Mouse (Mus musculus) midbrain, embryonic 14.5 days (tissue): ENCODE measurements around the gene Gucd1. TPM values are rescaled to one million over a fixed set of nuclear protein-coding genes. Genes with fewer than 3 reads are reported as not detected.
A peak's percentile ranks its signal among the peaks of the same experiment; 100 is the strongest.
"Not testable (repeated sequence)": the region's sequence is repeated elsewhere in the genome, so short reads cannot be mapped to it uniquely, and the experiment has no call there.

ENCODE experiments used
- ATAC-seq: fragments of 200-750 bp; cut with Nextera tagmentation; 2 replicates; pipeline ENCODE4 v1.8.0; 2017; ENCODE audit warnings: moderate number of reproducible peaks, moderate library complexity; ENCODE audit not compliant: low FRiP score, low TSS enrichment
- DNase-seq: peaks from one replicate; pipeline ENCODE4 v3.0.0-alpha.2; 2015
- H3K27ac ChIP-seq: fragments of 300-500 bp; sonication (generic); replicated peaks from 2 replicates; pipeline ENCODE4 v1.5.1; 2014; ENCODE audit warnings: mild to moderate bottlenecking, low read depth, low read length, moderate library complexity
- H3K27me3 ChIP-seq: fragments of 300-500 bp; sonication (generic); 2 replicates; pipeline ENCODE4 v1.6.1; 2014; ENCODE audit warnings: low read length, control low read depth, mixed read lengths; ENCODE audit not compliant: control insufficient read depth, insufficient read depth
- H3K36me3 ChIP-seq: fragments of 300-500 bp; sonication (generic); 2 replicates; pipeline ENCODE4 v1.6.1; 2014; ENCODE audit warnings: low read length, control low read depth; ENCODE audit not compliant: control insufficient read depth, insufficient read depth
- H3K4me1 ChIP-seq: fragments of 300-500 bp; sonication (generic); 2 replicates; pipeline ENCODE4 v1.6.1; 2014; ENCODE audit warnings: mild to moderate bottlenecking, antibody characterized with exemption, low read length, control low read depth; ENCODE audit not compliant: control insufficient read depth, insufficient read depth
- H3K4me2 ChIP-seq: fragments of 300-500 bp; sonication (generic); 2 replicates; pipeline ENCODE4 v1.6.1; 2014; ENCODE audit warnings: mild to moderate bottlenecking, low read length, moderate library complexity
- H3K4me3 ChIP-seq: fragments of 300-500 bp; sonication (generic); replicated peaks from 2 replicates; pipeline ENCODE4 v1.5.1; 2014; ENCODE audit warnings: low read depth, low read length
- H3K9ac ChIP-seq: fragments of 300-500 bp; sonication (generic); replicated peaks from 2 replicates; pipeline ENCODE4 v1.6.1; 2014; ENCODE audit warnings: mild to moderate bottlenecking, low read length, moderate library complexity
- H3K9me3 ChIP-seq: fragments of 300-500 bp; sonication (generic); 2 replicates; pipeline ENCODE4 v1.6.1; 2016; ENCODE audit warnings: low read length, control low read depth, mixed read lengths; ENCODE audit not compliant: control insufficient read depth
- WGBS: fragments of 180-500 bp; shearing (Covaris S2); extraction: QIAGEN DNeasy Blood & Tissue Kit; methylation state at CpG from one replicate; pipeline ENCODE4 v1.1.7; 2014; 5-methylcytosine and 5-hydroxymethylcytosine counted together
- polyA plus RNA-seq: library from polyadenylated mRNA; unstranded; fragments of >200 nt; fragmentation: Nextera tagmentation; extraction: Ambion mirVana; gene quantifications from 2 replicates; pipeline ENCODE4 v1.2.1, GENCODE M21; 2014

Gene Gucd1
- polyA plus RNA-seq: 22.4 and 31.5 TPM in 2 replicates

GRCm38 (mm10) chr10:75517758-75518143 is at the start of gene Gucd1:
TSS of gene Gucd1 (minus strand) at chr10:75517972.
- Histone ChIP-seq H3K9ac (peak within 1 kb of the TSS; percentile 80), H3K4me1 (peaks cover 19% of the 10 kb centered on the region), H3K27me3 (no peaks in the 10 kb centered on the region), H3K4me2 (peak within 1 kb of the TSS; percentile 65), H3K4me3 (peak within 1 kb of the TSS; percentile 64), H3K9me3 (no peaks in the 10 kb centered on the region), H3K36me3 (peaks cover 29% of the 10 kb centered on the region), H3K27ac (peak within 1 kb of the TSS; percentile 88)
- DNase-seq: peak; percentile 97
- under 1% methylated on average over 20 of the region's 20 CpGs for WGBS
- peak; percentile 90 for ATAC-seq

GRCm38 (mm10) chr10:75566765-75567164 is 49.0 kb upstream of the Gucd1 start:
- H3K27me3 ChIP-seq, H3K36me3 ChIP-seq, H3K4me1 ChIP-seq, H3K4me2 ChIP-seq, H3K27ac ChIP-seq, H3K9ac ChIP-seq, ATAC-seq, DNase-seq, H3K9me3 ChIP-seq, H3K4me3 ChIP-seq: not testable (repeated sequence)
- WGBS: 81% methylated on average over 2 of the region's 2 CpGs

GRCm38 (mm10) chr10:75566321-75566720 is 48.5 kb upstream of the Gucd1 start:
- WGBS: 85% methylated on average over 5 of the region's 5 CpGs
- no peaks in the 10 kb centered on the region for H3K36me3 ChIP-seq
- peaks cover 4% of the 10 kb centered on the region; the same call in 1 of the 2 replicates for H3K27me3 ChIP-seq
- H3K9ac ChIP-seq: no peak overlapping the region
- no peaks in the 10 kb centered on the region for H3K9me3 ChIP-seq
- no peak overlapping the region for H3K27ac ChIP-seq
- H3K4me3 ChIP-seq: no peak overlapping the region
- no peak overlapping the region for H3K4me2 ChIP-seq
- H3K4me1 ChIP-seq: no peaks in the 10 kb centered on the region
- DNase-seq: no peak
- no peak for ATAC-seq

- Histone ChIP-seq H3K27me3 (peaks cover 4% of the 10 kb centered on the region; the same call in 1 of the 2 replicates), H3K9ac (no peak overlapping the region), H3K4me2 (no peak overlapping the region), H3K36me3 (no peaks in the 10 kb centered on the region), H3K4me1 (peaks cover 3% of the 10 kb centered on the region), H3K9me3 (no peaks in the 10 kb centered on the region), H3K4me3 (no peak overlapping the region), H3K27ac (no peak overlapping the region)
- DNase-seq: no peak
- 88% methylated on average over 7 of the region's 7 CpGs for WGBS
- ATAC-seq: no peak
These were observed 48.1 kb upstream of the Gucd1 start for GRCm38 (mm10) chr10:75565906-75566305.

- no peaks in the 10 kb centered on the region for H3K9me3 ChIP-seq
- 77% methylated on average over 6 of the region's 6 CpGs for WGBS
- H3K4me2 ChIP-seq: no peak overlapping the region
- H3K4me3 ChIP-seq: no peak overlapping the region
- no peak overlapping the region for H3K27ac ChIP-seq
- no peaks in the 10 kb centered on the region for H3K36me3 ChIP-seq
- H3K27me3 ChIP-seq: peaks cover 4% of the 10 kb centered on the region; the same call in 1 of the 2 replicates
- DNase-seq (no peak), ATAC-seq (no peak)
- peaks cover 7% of the 10 kb centered on the region for H3K4me1 ChIP-seq
- no peak overlapping the region for H3K9ac ChIP-seq
These were observed 47.7 kb upstream of the Gucd1 start for GRCm38 (mm10) chr10:75565436-75565835.

GRCm38 (mm10) chr10:75564687-75565265 is 47.0 kb upstream of the Gucd1 start:
- Histone ChIP-seq H3K4me1 (peaks cover 11% of the 10 kb centered on the region), H3K9ac (no peak overlapping the region), H3K27ac (no peak overlapping the region), H3K36me3 (no peaks in the 10 kb centered on the region), H3K4me2 (no peak overlapping the region), H3K4me3 (no peak overlapping the region), H3K27me3 (peaks cover 4% of the 10 kb centered on the region; the same call in 1 of the 2 replicates), H3K9me3 (no peaks in the 10 kb centered on the region)
- WGBS: 83% methylated on average over 12 of the region's 12 CpGs
- ATAC-seq: no peak
- no peak for DNase-seq

- Histone ChIP-seq H3K9me3 (no peaks in the 10 kb centered on the region), H3K4me2 (no peak overlapping the region), H3K4me1 (peaks cover 19% of the 10 kb centered on the region), H3K36me3 (no peaks in the 10 kb centered on the region), H3K4me3 (no peak overlapping the region), H3K27ac (no peak overlapping the region), H3K9ac (no peak overlapping the region), H3K27me3 (no peaks in the 10 kb centered on the region)
- DNase-seq (no peak), ATAC-seq (no peak)
- WGBS: 85% methylated on average over 8 of the region's 8 CpGs
These were observed 44.8 kb upstream of the Gucd1 start for GRCm38 (mm10) chr10:75562596-75562995.

- Histone ChIP-seq H3K4me2 (peak within 1 kb of the TSS; percentile 91), H3K36me3 (peaks cover 5% of the 10 kb centered on the region), H3K27me3 (no peaks in the 10 kb centered on the region), H3K4me3 (peak within 1 kb of the TSS; percentile 68), H3K4me1 (peaks cover 33% of the 10 kb centered on the region), H3K9me3 (no peaks in the 10 kb centered on the region), H3K27ac (peak within 1 kb of the TSS; percentile 96), H3K9ac (peak within 1 kb of the TSS; percentile 95)
- 46% methylated on average over 10 of the region's 10 CpGs for WGBS
- no peak for ATAC-seq
- DNase-seq: no peak
These were observed 43.4 kb upstream of the Gucd1 start, which contains the start of gene Ggt1 for GRCm38 (mm10) chr10:75561071-75561654. TSS of gene Ggt1 (plus strand) at chr10:75561604.

- DNase-seq (peak; percentile 60), ATAC-seq (peak; percentile 14; the same call in 1 of the 2 replicates)
- Histone ChIP-seq H3K9me3 (no peaks in the 10 kb centered on the region), H3K4me3 (peak overlapping the region; percentile 68), H3K27ac (peak overlapping the region; percentile 96), H3K4me1 (peaks cover 38% of the 10 kb centered on the region), H3K36me3 (peaks cover 11% of the 10 kb centered on the region), H3K9ac (peak overlapping the region; percentile 95), H3K27me3 (no peaks in the 10 kb centered on the region), H3K4me2 (peak overlapping the region; percentile 91)
- WGBS: 10% methylated on average over 6 of the region's 6 CpGs
These were observed 42.8 kb upstream of the Gucd1 start for GRCm38 (mm10) chr10:75560549-75560899.
